Mouse (Mus musculus): ENCODE measurements around the gene Elac2.
A peak's percentile ranks its signal among the peaks of the same experiment; 100 is the strongest.

The Elac2 gene

GRCm38 (mm10) chr11:64978720-64979488 lies at the start of gene Elac2:
TSS of gene Elac2 (plus strand) at chr11:64979038.
- DNase-seq (ENCODE audit: low read depth, low spot score) = peak; percentile 98

- DNase-seq (ENCODE audit: low read depth, low spot score) = peak; percentile 26
Measured at GRCm38 (mm10) chr11:64929130-64929529, 49.7 kb upstream of the Elac2 start.

- DNase-seq (ENCODE audit: low read depth, low spot score) = peak; percentile 65
Measured at GRCm38 (mm10) chr11:64931060-64931770, 47.6 kb upstream of the Elac2 start.

GRCm38 (mm10) chr11:64937226-64937625 lies 41.6 kb upstream of the Elac2 start:
- no peak for DNase-seq (ENCODE audit: low read depth, low spot score)

GRCm38 (mm10) chr11:64941193-64941592 lies 37.6 kb upstream of the Elac2 start:
- DNase-seq (ENCODE audit: low read depth, low spot score) = no peak

GRCm38 (mm10) chr11:64949782-64950181 lies 29.1 kb upstream of the Elac2 start:
- no peak for DNase-seq (ENCODE audit: low read depth, low spot score)

GRCm38 (mm10) chr11:64956962-64957729 lies 21.7 kb upstream of the Elac2 start:
- DNase-seq (ENCODE audit: low read depth, low spot score) = no peak

- DNase-seq (ENCODE audit: low read depth, low spot score) = peak; percentile 22
Measured at GRCm38 (mm10) chr11:64962629-64963028, 16.2 kb upstream of the Elac2 start.

- peak; percentile 43 for DNase-seq (ENCODE audit: low read depth, low spot score)
Measured at GRCm38 (mm10) chr11:64968507-64968906, 10.3 kb upstream of the Elac2 start.

GRCm38 (mm10) chr11:64968939-64969342 lies 9.9 kb upstream of the Elac2 start:
- no peak for DNase-seq (ENCODE audit: low read depth, low spot score)

GRCm38 (mm10) chr11:64971471-64971988 lies 7.3 kb upstream of the Elac2 start:
- no peak for DNase-seq (ENCODE audit: low read depth, low spot score)

- no peak for DNase-seq (ENCODE audit: low read depth, low spot score)
Measured at GRCm38 (mm10) chr11:64972418-64972817, 6.4 kb upstream of the Elac2 start.

GRCm38 (mm10) chr11:64979489-64979845 lies 629 bp downstream of the Elac2 start:
- DNase-seq (ENCODE audit: low read depth, low spot score) = no peak

- no peak for DNase-seq (ENCODE audit: low read depth, low spot score)
Measured at GRCm38 (mm10) chr11:64988556-64988955, 9.7 kb downstream of the Elac2 start.

GRCm38 (mm10) chr11:64998439-64998838 lies 19.6 kb downstream of the Elac2 start:
- DNase-seq (ENCODE audit: low read depth, low spot score) = no peak

GRCm38 (mm10) chr11:64999685-65000084 lies 20.8 kb downstream of the Elac2 start:
- no peak for DNase-seq (ENCODE audit: low read depth, low spot score)

GRCm38 (mm10) chr11:65001729-65002128 lies 22.9 kb downstream of the Elac2 start:
- DNase-seq (ENCODE audit: low read depth, low spot score) = no peak

- DNase-seq (ENCODE audit: low read depth, low spot score) = no peak
Measured at GRCm38 (mm10) chr11:65003611-65004010, 24.8 kb downstream of the Elac2 start.

GRCm38 (mm10) chr11:65004836-65005235 lies 26.0 kb downstream of the Elac2 start:
- DNase-seq (ENCODE audit: low read depth, low spot score) = no peak

- DNase-seq (ENCODE audit: low read depth, low spot score) = no peak
Measured at GRCm38 (mm10) chr11:65006047-65006446, 27.2 kb downstream of the Elac2 start.

GRCm38 (mm10) chr11:65013906-65014305 lies 35.1 kb downstream of the Elac2 start:
- DNase-seq (ENCODE audit: low read depth, low spot score) = no peak

- no peak for DNase-seq (ENCODE audit: low read depth, low spot score)
Measured at GRCm38 (mm10) chr11:65016754-65017153, 37.9 kb downstream of the Elac2 start.
